ENCODE assay signal across 15 mouse cellular contexts in genomic region chr13:37531512-37532183, GRCm38 (mm10).
DNase-seq lines count a peak whose midpoint lies in the region; ATAC-seq and TF ChIP-seq lines count a peak whose summit lies in the region.
"Had no signal": no experiment of that assay in that cellular context is flagged by ENCODE, and none has a peak within 500 bp of the region (broad histone marks: within the 10 kb centered on the region; RNA-seq: fewer than 3 reads in every experiment).

No protein-coding gene starts in this region.

- no peak for ATAC-seq in heart, embryonic 11.5 days (replicated peaks; ENCODE audit: insufficient number of reproducible peaks, low FRiP score, low TSS enrichment)
- ATAC-seq: forebrain, postnatal 0 days had no signal

- TF ChIP-seq CTCF in gastrocnemius, adult 2 months (IDR thresholded peaks at IDR 0.05), result no peak

- no peaks in the 10 kb centered on the region for H3K9me3 ChIP-seq in heart, embryonic 11.5 days (replicated peaks; ENCODE audit: control insufficient read depth, low read length)
- H3K9me3 ChIP-seq: embryonic facial prominence, embryonic 13.5 days; limb, embryonic 12.5 days; megakaryocyte, embryonic 14.5 days; neural tube, embryonic 13.5 days had no signal

- H3K27ac ChIP-seq in heart, embryonic 11.5 days (ENCODE audit: low read depth, low read length), result no peak overlapping the region
- no peak overlapping the region for H3K27ac ChIP-seq in gastrocnemius, adult 2 months
- H3K27ac ChIP-seq: embryonic facial prominence, embryonic 13.5 days; limb, embryonic 12.5 days; neural tube, embryonic 13.5 days had no signal

- H3K4me2 ChIP-seq in heart, embryonic 11.5 days, result no peak overlapping the region
- H3K4me2 ChIP-seq: embryonic facial prominence, embryonic 13.5 days; limb, embryonic 12.5 days; neural tube, embryonic 13.5 days had no signal

- H3K4me3 ChIP-seq in heart, embryonic 11.5 days (ENCODE audit: low read depth, low read length), result no peak overlapping the region
- H3K4me3 ChIP-seq in gastrocnemius, adult 2 months, result 0 out of 2 replicates have a peak overlapping the region, but pooled peaks have one; percentile 11
- H3K4me3 ChIP-seq: embryonic facial prominence, embryonic 13.5 days; limb, embryonic 12.5 days; megakaryocyte, embryonic 14.5 days; neural tube, embryonic 13.5 days had no signal

- intact Hi-C loops in gastrocnemius, adult 2 months (cut with DNase I), result loop anchor here (5.0 kb wide), 1 partner anchor 44 kb away; no protein-coding TSS in a partner anchor

- H3K4me1 ChIP-seq in heart, embryonic 11.5 days (ENCODE audit: control insufficient read depth, insufficient read depth, low read length), result peaks cover 11% of the 10 kb centered on the region

- H3K9ac ChIP-seq in heart, embryonic 11.5 days (ENCODE audit: low read depth, low read length), result no peak overlapping the region
- H3K9ac ChIP-seq: embryonic facial prominence, embryonic 13.5 days; forebrain, postnatal 0 days; limb, embryonic 12.5 days; neural tube, embryonic 13.5 days had no signal

- 56% methylated on average over 8 of the region's 8 CpGs for WGBS in heart, embryonic 11.5 days (ENCODE audit: insufficient replicate concordance)

- DNase-seq in heart, adult 11 months, result peak; percentile 81
- peak; percentile 51 for DNase-seq in testis, postnatal 10 days (ENCODE audit: low spot score)
- no peak for DNase-seq in testis, postnatal 14 days (ENCODE audit: low spot score)
- peak; percentile 88 for DNase-seq in gastrocnemius, adult 2 months
- no peak for DNase-seq in liver
- no peak for DNase-seq in cerebellum, adult 18-20 months
- DNase-seq: forebrain, postnatal 0 days; heart, postnatal 14 days; spleen, adult 18-20 months; thymus, postnatal 4 days had no signal

- no peaks in the 10 kb centered on the region; the same call in 1 of the 2 replicates for H3K27me3 ChIP-seq in heart, embryonic 11.5 days (ENCODE audit: control insufficient read depth, insufficient read depth, low read length)
- H3K27me3 ChIP-seq: embryonic facial prominence, embryonic 13.5 days; limb, embryonic 12.5 days; neural tube, embryonic 13.5 days had no signal

- H3K36me3 ChIP-seq in heart, embryonic 11.5 days (ENCODE audit: control insufficient read depth, insufficient read depth, low read length), result no peaks in the 10 kb centered on the region
- H3K36me3 ChIP-seq: embryonic facial prominence, embryonic 13.5 days; limb, embryonic 12.5 days; neural tube, embryonic 13.5 days had no signal

Comparison
In these comparisons a context has a peak if more than half of its experiments do, and no peak if none do; other contexts are left out.
1. DNase-seq: peak in heart, adult 11 months (single experiment), testis, postnatal 10 days (single experiment) and gastrocnemius, adult 2 months (single experiment); none in testis, postnatal 14 days (single experiment), liver (single experiment) and cerebellum, adult 18-20 months (0 of 2).